ENCODE assay signal across 22 mouse cellular contexts in genomic region chr9:122314386-122314785, GRCm38 (mm10).
"Had no signal": no experiment of that assay in that cellular context is flagged by ENCODE, and none has a peak within 500 bp of the region (broad histone marks: within the 10 kb centered on the region; RNA-seq: fewer than 3 reads in every experiment).

No protein-coding gene starts in this region.

- H3K36me3 ChIP-seq: heart, embryonic 13.5 days; heart, embryonic 15.5 days; hindbrain, embryonic 13.5 days; hindbrain, embryonic 15.5 days; kidney, embryonic 15.5 days; limb, embryonic 13.5 days; limb, embryonic 15.5 days had no signal

- H3K9me3 ChIP-seq: heart, embryonic 13.5 days; heart, embryonic 15.5 days; hindbrain, embryonic 13.5 days; hindbrain, embryonic 15.5 days; kidney, embryonic 15.5 days; limb, embryonic 13.5 days; limb, embryonic 15.5 days had no signal

- H3K27ac ChIP-seq: heart, embryonic 13.5 days; heart, embryonic 15.5 days; hindbrain, embryonic 13.5 days; hindbrain, embryonic 15.5 days; hindbrain, postnatal 0 days; kidney, embryonic 15.5 days; kidney, postnatal 0 days; left cerebral cortex, adult 2 months; limb, embryonic 13.5 days; limb, embryonic 15.5 days; liver, embryonic 14.5 days had no signal

- H3K4me1 ChIP-seq: hindbrain, embryonic 13.5 days had no signal

- DNase-seq: gastrocnemius, postnatal 10 days; heart, adult 18-20 months; heart, postnatal 14 days; heart, postnatal 36 days; kidney, adult 11 months; kidney, adult 2 months; kidney, adult 9 months; kidney, postnatal 14 days; kidney, postnatal 36 days; layer of hippocampus, adult 9-11 months; left cerebral cortex, postnatal 4 days had no signal

- H3K9ac ChIP-seq: heart, embryonic 13.5 days; heart, embryonic 15.5 days; hindbrain, embryonic 13.5 days; hindbrain, embryonic 15.5 days; kidney, embryonic 15.5 days; limb, embryonic 13.5 days; limb, embryonic 15.5 days; liver, embryonic 14.5 days had no signal

- H3K4me3 ChIP-seq: heart, embryonic 13.5 days; heart, embryonic 15.5 days; hindbrain, embryonic 13.5 days; hindbrain, embryonic 15.5 days; kidney, embryonic 15.5 days; left cerebral cortex, adult 2 months; limb, embryonic 13.5 days; limb, embryonic 15.5 days had no signal

- H3K27me3 ChIP-seq: heart, embryonic 13.5 days; heart, embryonic 15.5 days; hindbrain, embryonic 15.5 days; limb, embryonic 15.5 days had no signal
